Mouse (Mus musculus) neural tube, embryonic 15.5 days (tissue): ENCODE data around the gene Pacrg. TPM values are rescaled to one million over a fixed set of nuclear protein-coding genes. Genes with fewer than 3 reads are reported as not detected.

ENCODE experiments used
- ATAC-seq: fragments of 200-750 bp; cut with Nextera tagmentation; 2 replicates; pipeline ENCODE4 v1.8.0; 2017; ENCODE audit warnings: mild to moderate bottlenecking, moderate TSS enrichment, moderate library complexity; ENCODE audit not compliant: low FRiP score
- H3K27ac ChIP-seq: fragments of 300-500 bp; sonication (generic); replicated peaks from 2 replicates; pipeline ENCODE4 v1.5.1; 2015; ENCODE audit warnings: mild to moderate bottlenecking, inconsistent platforms
- H3K27me3 ChIP-seq: fragments of 300-500 bp; sonication (generic); replicated peaks from 2 replicates; pipeline ENCODE4 v1.6.1; 2015; ENCODE audit warnings: inconsistent platforms
- H3K36me3 ChIP-seq: fragments of 300-500 bp; sonication (generic); 2 replicates; pipeline ENCODE4 v1.6.1; 2015; ENCODE audit warnings: inconsistent platforms
- H3K4me1 ChIP-seq: fragments of 300-500 bp; sonication (generic); 2 replicates; pipeline ENCODE4 v1.6.1; 2015; ENCODE audit warnings: inconsistent platforms
- H3K4me2 ChIP-seq: fragments of 300-500 bp; sonication (generic); 2 replicates; pipeline ENCODE4 v1.6.1; 2015; ENCODE audit warnings: inconsistent platforms, mild to moderate bottlenecking, moderate library complexity
- H3K4me3 ChIP-seq: fragments of 300-500 bp; sonication (generic); replicated peaks from 2 replicates; pipeline ENCODE4 v1.5.1; 2015; ENCODE audit warnings: mild to moderate bottlenecking, inconsistent platforms
- H3K9ac ChIP-seq: fragments of 300-500 bp; sonication (generic); replicated peaks from 2 replicates; pipeline ENCODE4 v1.6.1; 2015; ENCODE audit warnings: mild to moderate bottlenecking, inconsistent platforms
- H3K9me3 ChIP-seq: fragments of 300-500 bp; sonication (generic); replicated peaks from 2 replicates; pipeline ENCODE4 v1.6.1; 2016; ENCODE audit warnings: inconsistent platforms
- WGBS: fragments of 180-500 bp; shearing (Covaris S2); methylation state at CpG from one replicate; pipeline ENCODE4 v1.1.7; 2015; ENCODE audit warnings: mixed read lengths; 5-methylcytosine and 5-hydroxymethylcytosine counted together
- polyA plus RNA-seq: library from polyadenylated mRNA; unstranded; fragments of >200 nt; fragmentation: Nextera tagmentation; extraction: Ambion mirVana; gene quantifications from 2 replicates; pipeline ENCODE4 v1.2.1, GENCODE M21; 2015

Pacrg gene
- polyA plus RNA-seq, 1 experiment from 2014 or later, result 19.3 TPM

GRCm38 (mm10) chr17:10360738-10361137 is 479.4 kb downstream of the Pacrg start:
- Histone ChIP-seq H3K4me3 (no peak overlapping the region), H3K4me1 (0 out of 2 replicates have a peak, but pooled peaks cover 2% of the 10 kb centered on the region), H3K9ac (no peak overlapping the region), H3K36me3 (no peaks in the 10 kb centered on the region), H3K4me2 (no peak overlapping the region), H3K9me3 (no peaks in the 10 kb centered on the region), H3K27ac (no peak overlapping the region), H3K27me3 (no peaks in the 10 kb centered on the region)
- 81% methylated on average over 4 of the region's 4 CpGs for WGBS
- ATAC-seq, result no peak

- WGBS, result 92% methylated on average over 14 of the region's 14 CpGs
- no peak overlapping the region for H3K9ac ChIP-seq
- H3K36me3 ChIP-seq, result no peaks in the 10 kb centered on the region
- ATAC-seq, result no peak
- H3K27ac ChIP-seq, result no peak overlapping the region
- H3K4me1 ChIP-seq, result 0 out of 2 replicates have a peak, but pooled peaks cover 4% of the 10 kb centered on the region
- no peak overlapping the region for H3K4me3 ChIP-seq
- no peaks in the 10 kb centered on the region for H3K9me3 ChIP-seq
- H3K4me2 ChIP-seq, result no peak overlapping the region
- no peaks in the 10 kb centered on the region for H3K27me3 ChIP-seq
Measured at GRCm38 (mm10) chr17:10359466-10359865, 480.6 kb downstream of the Pacrg start.

- Histone ChIP-seq H3K4me2 (no peak overlapping the region), H3K9ac (no peak overlapping the region), H3K4me3 (no peak overlapping the region), H3K9me3 (no peaks in the 10 kb centered on the region), H3K27me3 (no peaks in the 10 kb centered on the region), H3K4me1 (0 out of 2 replicates have a peak, but pooled peaks cover 4% of the 10 kb centered on the region), H3K27ac (no peak overlapping the region), H3K36me3 (no peaks in the 10 kb centered on the region)
- 60% methylated on average over 12 of the region's 12 CpGs for WGBS
- ATAC-seq, result no peak
Measured at GRCm38 (mm10) chr17:10357348-10357747, 482.8 kb downstream of the Pacrg start.

- ATAC-seq, result no peak
- Histone ChIP-seq H3K36me3 (no peaks in the 10 kb centered on the region), H3K4me1 (0 out of 2 replicates have a peak, but pooled peaks cover 4% of the 10 kb centered on the region), H3K27me3 (no peaks in the 10 kb centered on the region), H3K9ac (no peak overlapping the region), H3K4me2 (no peak overlapping the region), H3K9me3 (no peaks in the 10 kb centered on the region), H3K4me3 (no peak overlapping the region), H3K27ac (no peak overlapping the region)
- WGBS, result 55% methylated on average over 6 of the region's 6 CpGs
Measured at GRCm38 (mm10) chr17:10356294-10356693, 483.8 kb downstream of the Pacrg start.

- H3K9ac ChIP-seq, result no peak overlapping the region
- H3K4me2 ChIP-seq, result no peak overlapping the region
- no peaks in the 10 kb centered on the region for H3K9me3 ChIP-seq
- 0 out of 2 replicates have a peak, but pooled peaks cover 4% of the 10 kb centered on the region for H3K4me1 ChIP-seq
- ATAC-seq, result no peak
- no peak overlapping the region for H3K27ac ChIP-seq
- H3K36me3 ChIP-seq, result no peaks in the 10 kb centered on the region
- H3K4me3 ChIP-seq, result no peak overlapping the region
- no peaks in the 10 kb centered on the region for H3K27me3 ChIP-seq
- 22% methylated on average over 8 of the region's 8 CpGs for WGBS
Measured at GRCm38 (mm10) chr17:10355746-10356145, 484.4 kb downstream of the Pacrg start.

Other genes starting within 250 kb of the Pacrg start
- gene Prkn, start 73 bp upstream of the Pacrg start, polyA plus RNA-seq, result 4.8 and 5.8 TPM in 2 replicates